Mouse (Mus musculus) retina, postnatal 1 day (tissue): ENCODE results near the gene Sos1.
A peak's percentile ranks its signal among the peaks of the same experiment; 100 is the strongest.
"Not testable (repeated sequence)": the region's sequence is repeated elsewhere in the genome, so short reads cannot be mapped to it uniquely, and the experiment has no call there.

ENCODE experiments used
- DNase-seq: peaks from one replicate; pipeline ENCODE4 v3.0.0-alpha.2; 2012

Sos1 gene

GRCm38 (mm10) chr17:80411182-80411581 is 69.1 kb downstream of the Sos1 start:
- peak; percentile 20 for DNase-seq

- no peak for DNase-seq
Measured at GRCm38 (mm10) chr17:80398243-80398642, 82.0 kb downstream of the Sos1 start.

GRCm38 (mm10) chr17:80391423-80392403 is 88.5 kb downstream of the Sos1 start:
- DNase-seq, result peak; percentile 67

DNA sequence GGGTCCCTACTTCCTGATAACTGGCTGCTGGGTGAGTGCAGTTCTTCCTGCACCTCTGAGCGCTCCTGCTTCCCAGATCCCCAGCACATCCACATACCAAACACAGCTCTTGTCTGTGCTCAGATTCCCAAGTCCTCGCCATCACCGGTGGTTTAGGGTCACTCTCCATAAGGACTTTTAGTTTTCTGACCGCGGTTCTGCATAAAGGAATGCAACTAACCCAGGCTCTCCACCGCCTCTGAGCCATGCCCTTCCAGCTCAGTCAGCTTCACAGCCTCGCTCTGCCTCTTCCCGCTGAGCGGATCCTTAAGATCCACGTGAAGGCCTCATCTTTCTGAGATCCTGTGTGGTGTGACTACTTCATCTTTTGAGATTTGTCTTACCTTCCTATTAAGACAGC is 90.2 kb downstream of the Sos1 start:
- no peak for DNase-seq

- DNase-seq, result no peak
Measured at GRCm38 (mm10) chr17:80385671-80386070, 94.6 kb downstream of the Sos1 start.

GRCm38 (mm10) chr17:80378386-80378785 is 101.9 kb downstream of the Sos1 start:
- not testable (repeated sequence) for DNase-seq

GRCm38 (mm10) chr17:80373726-80374096 is 106.5 kb downstream of the Sos1 start:
- DNase-seq, result no peak

DNA sequence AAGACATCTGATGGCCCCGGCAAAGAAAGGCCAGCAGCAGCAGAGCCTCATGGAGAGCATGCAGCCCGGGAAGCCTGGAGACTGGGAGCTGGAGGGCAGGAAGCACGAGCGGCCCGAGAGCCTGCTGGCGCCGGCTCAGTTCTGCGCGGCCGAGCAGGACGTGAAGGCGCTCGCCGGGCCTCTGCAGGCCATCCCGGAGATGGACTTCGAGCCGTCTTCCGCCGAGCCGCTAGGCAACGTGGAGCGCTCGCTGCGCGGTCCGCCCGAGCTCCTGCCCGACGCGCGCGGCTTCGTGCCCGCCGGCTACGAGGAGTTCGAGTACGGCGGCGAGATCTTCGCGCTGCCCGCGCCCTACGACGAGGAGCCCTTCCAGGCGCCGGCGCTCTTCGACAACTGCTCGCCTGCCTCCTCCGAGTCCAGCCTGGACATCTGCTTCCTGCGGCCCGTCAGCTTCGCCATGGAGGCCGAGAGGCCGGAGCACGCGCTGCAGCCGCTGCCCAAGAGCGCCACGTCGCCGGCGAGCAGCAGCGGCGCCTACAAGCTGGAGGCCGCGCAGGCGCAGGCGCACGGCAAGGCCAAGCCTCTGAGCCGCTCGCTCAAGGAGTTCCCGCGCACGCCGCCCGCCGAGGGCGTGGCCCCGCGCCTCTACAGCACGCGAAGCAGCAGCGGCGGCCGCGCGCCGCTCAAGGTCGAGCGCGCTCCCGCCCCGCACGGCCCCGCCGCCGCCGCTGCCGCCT is 107.1 kb downstream of the Sos1 start, which contains the start of gene Gm10190:
Gene Gm10190 (minus strand): TSS at position 553 of the 737 bp plus-strand sequence.
- peak; percentile 96 for DNase-seq

GRCm38 (mm10) chr17:80368606-80369005 is 111.6 kb downstream of the Sos1 start:
- DNase-seq, result no peak

GRCm38 (mm10) chr17:80367276-80367675 is 113.0 kb downstream of the Sos1 start:
- DNase-seq, result no peak

DNA sequence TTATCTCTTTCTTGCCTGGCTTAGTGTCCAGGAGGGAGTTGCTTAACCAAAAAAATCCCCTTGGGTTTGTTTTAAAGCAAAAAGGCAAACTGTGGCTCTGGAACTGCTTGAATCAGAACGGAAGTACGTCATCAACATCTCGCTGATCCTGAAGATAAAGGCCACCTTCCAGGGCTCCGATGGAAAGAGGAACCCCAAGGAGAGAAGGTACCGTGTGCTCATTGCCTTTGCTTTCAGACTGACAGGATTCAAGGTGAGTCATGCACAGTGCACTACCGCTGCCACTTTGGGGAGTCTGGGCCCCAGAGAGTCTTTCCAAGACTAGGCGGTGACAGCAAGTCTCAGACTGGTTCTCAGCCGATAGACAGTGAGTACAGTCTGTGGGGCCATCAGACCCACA is 120.0 kb downstream of the Sos1 start:
- no peak for DNase-seq

GRCm38 (mm10) chr17:80347234-80347633 is 133.0 kb downstream of the Sos1 start:
- DNase-seq, result no peak

DNA sequence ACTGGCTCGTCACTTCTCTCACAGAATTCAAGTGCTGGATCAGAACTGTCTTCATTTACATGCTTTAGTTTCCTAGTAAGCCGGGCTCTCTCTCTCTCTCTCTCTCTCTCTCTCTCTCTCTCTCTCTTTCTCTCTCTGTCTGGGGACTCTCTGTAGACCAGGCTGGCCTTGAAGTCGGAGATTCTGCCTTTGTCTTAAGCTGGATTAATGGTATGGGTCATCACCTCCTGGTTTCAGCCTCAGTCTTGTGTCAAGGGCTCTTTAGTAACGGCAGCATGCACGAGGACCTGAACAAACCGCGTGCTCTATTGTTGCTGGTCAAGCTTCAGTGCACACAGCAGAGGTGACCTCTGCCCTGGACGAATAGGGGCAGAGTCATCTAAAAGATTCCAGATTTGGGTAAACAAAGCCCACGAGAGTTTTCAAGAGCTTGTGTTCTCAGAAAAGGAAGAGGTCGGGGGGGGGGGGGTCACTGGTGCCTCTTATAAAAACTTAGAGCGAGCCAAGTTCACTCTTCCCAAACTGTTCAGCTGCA is 133.6 kb downstream of the Sos1 start:
- no peak for DNase-seq

- DNase-seq, result no peak
Measured at GRCm38 (mm10) chr17:80345277-80345676, 135.0 kb downstream of the Sos1 start.
